Mouse (Mus musculus) heart, postnatal 4 days (tissue): Measurements from ENCODE around the gene Mtm1. TPM values are rescaled to one million over a fixed set of nuclear protein-coding genes. Genes with fewer than 3 reads are reported as not detected.

Source experiments
- DNase-seq: peaks from one replicate; pipeline ENCODE4 v3.0.0; 2021
- total RNA-seq, 2 experiments: library from RNA; stranded (reverse); gene quantifications; 2 replicates each; pipeline ENCODE4 v1.2.3; 2021

Gene Mtm1
- 10 to 100 TPM; 11.6 to 12.4 TPM for total RNA-seq

- no peak for DNase-seq
Measured at GRCm38 (mm10) chrX:71210467-71210866, at the start of gene Mtm1. Mtm1 (plus strand) TSS chrX:71210767.

- no peak for DNase-seq
Measured at GRCm38 (mm10) chrX:71181526-71181925, 29.0 kb upstream of the Mtm1 start.

- DNase-seq: peak; percentile 50
Measured at GRCm38 (mm10) chrX:71183671-71184070, 26.9 kb upstream of the Mtm1 start.

GRCm38 (mm10) chrX:71186396-71186795 lies 24.2 kb upstream of the Mtm1 start:
- DNase-seq: peak; percentile 19

- no peak for DNase-seq
Measured at GRCm38 (mm10) chrX:71204776-71205175, 5.8 kb upstream of the Mtm1 start.

GRCm38 (mm10) chrX:71205821-71206542 lies 4.6 kb upstream of the Mtm1 start:
- no peak for DNase-seq

- DNase-seq: no peak
Measured at GRCm38 (mm10) chrX:71206595-71206994, 4.0 kb upstream of the Mtm1 start.

- no peak for DNase-seq
Measured at GRCm38 (mm10) chrX:71212911-71213310, 2.3 kb downstream of the Mtm1 start.

- peak; percentile 82 for DNase-seq
Measured at GRCm38 (mm10) chrX:71214441-71215112, 4.0 kb downstream of the Mtm1 start.

GRCm38 (mm10) chrX:71215113-71215708 lies 4.6 kb downstream of the Mtm1 start:
- DNase-seq: peak; percentile 23

GRCm38 (mm10) chrX:71216879-71217278 lies 6.3 kb downstream of the Mtm1 start:
- DNase-seq: no peak

- DNase-seq: no peak
Measured at GRCm38 (mm10) chrX:71218853-71219252, 8.3 kb downstream of the Mtm1 start.

GRCm38 (mm10) chrX:71220896-71221295 lies 10.3 kb downstream of the Mtm1 start:
- DNase-seq: no peak

GRCm38 (mm10) chrX:71222648-71223408 lies 12.3 kb downstream of the Mtm1 start:
- DNase-seq: no peak

GRCm38 (mm10) chrX:71226881-71227280 lies 16.3 kb downstream of the Mtm1 start:
- no peak for DNase-seq

- DNase-seq: no peak
Measured at GRCm38 (mm10) chrX:71228200-71228599, 17.6 kb downstream of the Mtm1 start.

- no peak for DNase-seq
Measured at GRCm38 (mm10) chrX:71230847-71231246, 20.3 kb downstream of the Mtm1 start.

- DNase-seq: no peak
Measured at GRCm38 (mm10) chrX:71256422-71256821, 45.9 kb downstream of the Mtm1 start.

- no peak for DNase-seq
Measured at GRCm38 (mm10) chrX:71260857-71261256, 50.3 kb downstream of the Mtm1 start.

GRCm38 (mm10) chrX:71264316-71264715 lies 53.7 kb downstream of the Mtm1 start:
- no peak for DNase-seq

- no peak for DNase-seq
Measured at GRCm38 (mm10) chrX:71268972-71269371, 58.4 kb downstream of the Mtm1 start.

GRCm38 (mm10) chrX:71274150-71274549 lies 63.6 kb downstream of the Mtm1 start:
- no peak for DNase-seq

GRCm38 (mm10) chrX:71285473-71285872 lies 74.9 kb downstream of the Mtm1 start:
- no peak for DNase-seq
